Mouse (Mus musculus): ENCODE results near the gene Mrm1. TPM values are rescaled to one million over a fixed set of nuclear protein-coding genes. Genes with fewer than 3 reads are reported as not detected.

Mrm1 gene
- polyA plus RNA-seq, 1 experiment from 2014 or later = 13.1 TPM

GRCm38 (mm10) chr11:84765125-84765524 is 54.2 kb downstream of the Mrm1 start:
- no peak overlapping the region; the same call in 1 of the 2 replicates for H3K4me2 ChIP-seq (replicated peaks)
- H3K9ac ChIP-seq = no peak overlapping the region
- peaks cover 21% of the 10 kb centered on the region for H3K4me1 ChIP-seq
- peaks cover 26% of the 10 kb centered on the region for H3K27me3 ChIP-seq
- no peaks in the 10 kb centered on the region for H3K36me3 ChIP-seq
- 24% methylated on average over 5 of the region's 5 CpGs for WGBS
- H3K9me3 ChIP-seq (replicated peaks) = no peaks in the 10 kb centered on the region
- no peak for ATAC-seq (ENCODE audit: insufficient number of reproducible peaks, low FRiP score, low TSS enrichment, low read depth)
- H3K4me3 ChIP-seq (replicated peaks) = no peak overlapping the region
- H3K27ac ChIP-seq (replicated peaks) = no peak overlapping the region

- Histone ChIP-seq H3K4me1 (peaks cover 21% of the 10 kb centered on the region), H3K9ac (no peak overlapping the region), H3K27me3 (peaks cover 26% of the 10 kb centered on the region), H3K36me3 (no peaks in the 10 kb centered on the region), H3K4me2 (replicated peaks) (peak overlapping the region; percentile 37; the same call in 1 of the 2 replicates), H3K9me3 (replicated peaks) (no peaks in the 10 kb centered on the region), H3K4me3 (replicated peaks) (no peak overlapping the region), H3K27ac (replicated peaks) (no peak overlapping the region)
- ATAC-seq (ENCODE audit: insufficient number of reproducible peaks, low FRiP score, low TSS enrichment, low read depth) = no peak
- WGBS = 3% methylated on average over 21 of the region's 21 CpGs
These were observed 54.8 kb downstream of the Mrm1 start for GRCm38 (mm10) chr11:84764527-84764961.

GRCm38 (mm10) chr11:84764116-84764515 is 55.2 kb downstream of the Mrm1 start:
- no peak overlapping the region for H3K4me3 ChIP-seq (replicated peaks)
- no peak for ATAC-seq (ENCODE audit: insufficient number of reproducible peaks, low FRiP score, low TSS enrichment, low read depth)
- WGBS = 16% methylated on average over 8 of the region's 8 CpGs
- H3K4me1 ChIP-seq = peaks cover 17% of the 10 kb centered on the region
- peaks cover 26% of the 10 kb centered on the region for H3K27me3 ChIP-seq
- H3K9ac ChIP-seq = no peak overlapping the region
- H3K27ac ChIP-seq (replicated peaks) = no peak overlapping the region
- H3K36me3 ChIP-seq = no peaks in the 10 kb centered on the region
- peak overlapping the region; percentile 37; the same call in 1 of the 2 replicates for H3K4me2 ChIP-seq (replicated peaks)
- no peaks in the 10 kb centered on the region for H3K9me3 ChIP-seq (replicated peaks)

Other genes with a start within 250 kb of the Mrm1 start
- 13.7 and 14.2 TPM in 2 replicates for gene Dhrs11, start 9.5 kb upstream of the Mrm1 start, polyA plus RNA-seq (2015; fragmentation: Nextera tagmentation; extraction: Ambion mirVana)
- 68.6 and 72.0 TPM in 2 replicates for gene Ggnbp2, start 51.3 kb upstream of the Mrm1 start, polyA plus RNA-seq (2015; fragmentation: Nextera tagmentation; extraction: Ambion mirVana)
- 11.5 and 14.2 TPM in 2 replicates for gene Myo19, start 60.6 kb upstream of the Mrm1 start, polyA plus RNA-seq (2015; fragmentation: Nextera tagmentation; extraction: Ambion mirVana)
- 1.9 and 2.4 TPM in 2 replicates for gene Pigw, start 60.8 kb upstream of the Mrm1 start, polyA plus RNA-seq (2015; fragmentation: Nextera tagmentation; extraction: Ambion mirVana)
- gene Znhit3, start 96.9 kb upstream of the Mrm1 start, polyA plus RNA-seq (2015; fragmentation: Nextera tagmentation; extraction: Ambion mirVana) = 49.9 and 58.1 TPM in 2 replicates
- gene Car4, start 138.3 kb upstream of the Mrm1 start, polyA plus RNA-seq (2015; fragmentation: Nextera tagmentation; extraction: Ambion mirVana) = 0.57 and 0.58 TPM in 2 replicates

Measured in embryonic facial prominence, embryonic 15.5 days (tissue).